Mouse (Mus musculus) mesoderm, embryonic 11.5 days (tissue): ENCODE data around the gene Unc45b.
"Not testable (repeated sequence)": the region's sequence is repeated elsewhere in the genome, so short reads cannot be mapped to it uniquely, and the experiment has no call there.

Source experiments
- DNase-seq: peaks from one replicate; pipeline ENCODE4 v3.0.0-alpha.2; 2012; ENCODE audit warnings: low read depth, low spot score

The Unc45b gene

GRCm38 (mm10) chr11:82947457-82947856 is 37.1 kb downstream of the Unc45b start:
- no peak for DNase-seq

GRCm38 (mm10) chr11:82949036-82949435 is 38.7 kb downstream of the Unc45b start:
- DNase-seq: no peak

GRCm38 (mm10) chr11:82950736-82951481 is 40.6 kb downstream of the Unc45b start, which contains the start of gene Slfn5:
TSS of gene Slfn5 (plus strand) at chr11:82951349.
- no peak for DNase-seq

- DNase-seq: no peak
Observed at GRCm38 (mm10) chr11:82951865-82952611, 41.7 kb downstream of the Unc45b start.

GRCm38 (mm10) chr11:82952612-82953542 is 42.5 kb downstream of the Unc45b start:
- DNase-seq: no peak

GRCm38 (mm10) chr11:82954631-82955030 is 44.3 kb downstream of the Unc45b start:
- DNase-seq: no peak

- DNase-seq: no peak
Observed at GRCm38 (mm10) chr11:82956925-82957324, 46.6 kb downstream of the Unc45b start.

GRCm38 (mm10) chr11:82959613-82960012 is 49.3 kb downstream of the Unc45b start:
- DNase-seq: peak; percentile 44

- no peak for DNase-seq
Observed at GRCm38 (mm10) chr11:82961743-82962142, 51.4 kb downstream of the Unc45b start.

GRCm38 (mm10) chr11:82962215-82962614 is 51.9 kb downstream of the Unc45b start:
- no peak for DNase-seq

GRCm38 (mm10) chr11:82970712-82971589 is 60.6 kb downstream of the Unc45b start:
- no peak for DNase-seq

- no peak for DNase-seq
Observed at GRCm38 (mm10) chr11:82971590-82971974, 61.2 kb downstream of the Unc45b start.

GRCm38 (mm10) chr11:82973916-82974315 is 63.6 kb downstream of the Unc45b start:
- no peak for DNase-seq

GRCm38 (mm10) chr11:82982409-82982808 is 72.1 kb downstream of the Unc45b start:
- DNase-seq: not testable (repeated sequence)

- DNase-seq: no peak
Observed at GRCm38 (mm10) chr11:82983193-82983592, 72.8 kb downstream of the Unc45b start.

GRCm38 (mm10) chr11:82987621-82988020 is 77.3 kb downstream of the Unc45b start:
- no peak for DNase-seq

GRCm38 (mm10) chr11:82989357-82989756 is 79.0 kb downstream of the Unc45b start:
- DNase-seq: no peak

- peak; percentile 55 for DNase-seq
Observed at GRCm38 (mm10) chr11:82990612-82991385, 80.4 kb downstream of the Unc45b start.

GRCm38 (mm10) chr11:82991469-82992166 is 81.3 kb downstream of the Unc45b start, which contains the start of gene Slfn9:
TSS of gene Slfn9 (minus strand) at chr11:82991830.
- DNase-seq: peak; percentile 24
